Mouse (Mus musculus) c-Kit-positive CD71-positive TER-119-negative erythroid progenitor cells, embryonic 14.5 days (primary cell): ENCODE results near the gene Tmem87a.

ENCODE experiments used
- DNase-seq: peaks from one replicate; pipeline ENCODE4 v3.0.0-alpha.2; 2013; ENCODE audit warnings: low read depth

Gene Tmem87a

DNA sequence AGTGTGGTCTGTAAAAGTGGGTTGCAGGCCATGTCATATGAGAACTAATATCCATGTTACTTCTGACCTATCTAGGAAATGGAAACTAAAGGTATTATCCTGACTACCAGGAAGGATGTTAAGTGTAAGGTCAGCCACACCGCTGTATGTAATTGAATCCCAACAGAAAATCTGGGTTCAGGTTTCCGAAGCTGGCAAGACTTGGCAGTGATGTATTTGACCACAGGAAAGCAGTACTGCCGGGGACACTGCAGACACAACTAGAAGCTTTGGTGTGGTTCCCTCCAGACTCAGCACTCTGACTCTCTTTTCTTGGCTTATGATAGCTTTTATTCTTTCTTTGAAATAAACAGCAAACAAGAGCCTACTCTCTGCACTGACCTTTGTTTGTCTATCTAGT, 37.4 kb downstream of the Tmem87a start:
- no peak for DNase-seq

DNA sequence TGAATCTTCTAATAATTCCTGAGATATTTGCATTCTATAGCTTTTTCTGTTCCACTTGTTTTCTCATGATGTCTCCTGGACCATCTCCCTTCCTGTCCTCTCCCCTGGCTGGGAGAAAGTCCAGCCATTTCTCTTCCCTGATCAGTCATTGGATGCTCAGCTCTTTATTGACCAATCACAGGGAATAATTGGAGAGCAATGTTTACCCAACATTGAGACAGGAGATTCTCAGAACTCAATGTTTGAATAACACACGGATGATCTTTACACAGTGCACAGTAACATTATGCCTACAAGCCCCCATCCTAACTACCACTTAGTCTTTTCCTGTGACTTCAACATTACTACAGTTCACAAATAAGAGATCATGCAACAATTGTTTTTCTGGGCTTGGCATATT, 43.5 kb downstream of the Tmem87a start:
- DNase-seq, result no peak

DNA sequence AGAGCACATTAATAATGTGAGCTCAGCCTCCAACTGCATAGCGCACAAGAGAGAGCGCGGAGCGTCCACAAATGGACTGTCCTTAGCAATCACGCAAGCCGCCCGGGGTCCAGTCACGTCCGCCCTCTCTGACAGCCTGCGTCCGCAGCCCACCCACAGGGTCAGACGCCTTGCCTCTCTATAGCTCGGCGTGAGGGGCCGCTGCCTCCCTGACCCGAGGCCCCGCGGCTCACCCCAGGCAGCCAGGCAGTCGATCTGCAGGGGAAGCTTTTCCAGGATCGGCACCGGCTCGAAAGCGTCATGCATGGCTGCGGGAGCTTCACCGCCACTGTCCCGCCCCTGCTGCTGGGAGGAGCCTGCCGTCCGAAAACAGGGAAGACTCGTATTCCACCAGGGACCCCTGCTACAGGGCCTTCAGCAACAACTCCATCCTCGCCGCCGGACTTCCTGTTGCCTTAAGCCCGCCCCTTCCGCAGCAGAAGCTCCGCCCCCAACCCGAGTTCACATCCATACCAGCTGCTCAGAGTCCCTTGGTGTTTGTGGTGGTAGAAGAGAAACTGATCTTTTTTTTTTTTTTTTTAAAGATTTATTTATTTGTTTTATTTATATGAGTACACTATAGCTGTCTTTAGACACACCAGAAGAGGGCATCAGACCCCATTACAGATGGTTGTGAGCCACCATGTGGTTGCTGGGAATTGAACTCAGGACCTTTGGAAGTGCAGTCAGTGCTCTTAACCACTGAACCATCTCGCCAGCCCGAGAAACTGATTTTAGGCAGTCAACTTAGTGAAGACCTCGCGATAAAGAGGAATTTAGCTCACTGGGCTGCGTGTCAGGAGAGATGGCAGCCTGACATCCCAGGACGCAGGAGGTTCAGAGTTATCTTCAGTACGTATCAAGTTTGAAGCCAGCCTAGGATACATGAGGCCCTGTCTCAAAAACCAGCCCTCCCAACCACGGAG, 50.9 kb downstream of the Tmem87a start, which contains the start of gene Vps39:
Gene Vps39 (minus strand): TSS at position 456 of the 965 bp plus-strand sequence.
- DNase-seq, result peak; percentile 72

DNA sequence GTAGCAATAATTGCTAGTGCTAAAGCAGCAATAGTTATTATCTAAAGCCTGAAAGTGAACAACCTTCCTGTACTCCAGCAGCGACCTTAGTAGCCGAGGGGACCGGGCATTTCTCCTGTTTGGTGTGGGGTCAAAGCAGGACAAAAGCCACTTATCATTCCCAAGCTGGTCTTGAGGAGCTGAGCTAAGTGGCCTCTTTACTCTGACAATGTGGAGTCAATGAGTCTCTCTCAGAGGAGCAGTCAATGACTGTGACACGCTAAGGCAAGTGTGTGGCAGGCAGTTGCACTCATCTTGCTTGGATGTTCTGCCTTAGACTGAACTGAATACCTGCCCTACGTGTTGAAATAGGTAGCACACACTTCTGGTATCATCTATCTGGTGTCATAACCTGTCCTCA, 52.6 kb downstream of the Tmem87a start:
- no peak for DNase-seq

DNA sequence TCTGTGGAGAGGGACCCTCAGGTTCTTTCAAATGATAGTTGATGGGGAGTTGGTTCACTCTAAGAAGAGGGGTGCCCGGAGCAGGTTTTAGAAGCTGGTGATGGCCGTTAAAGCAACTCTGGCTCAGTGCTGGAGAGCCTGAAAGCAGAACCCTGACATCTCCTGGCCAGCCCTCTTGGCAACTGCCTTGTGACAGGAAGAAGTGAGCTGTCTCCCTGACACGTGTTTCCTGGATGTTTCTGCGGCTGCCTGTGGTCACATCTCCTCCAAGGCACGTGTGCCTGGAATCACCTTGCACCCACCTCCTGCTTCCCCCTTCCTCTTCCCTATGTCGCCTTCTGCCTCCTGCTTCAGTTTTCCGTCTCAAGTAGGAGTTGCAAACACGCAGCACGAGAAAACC, 55.8 kb downstream of the Tmem87a start:
- DNase-seq, result no peak

DNA sequence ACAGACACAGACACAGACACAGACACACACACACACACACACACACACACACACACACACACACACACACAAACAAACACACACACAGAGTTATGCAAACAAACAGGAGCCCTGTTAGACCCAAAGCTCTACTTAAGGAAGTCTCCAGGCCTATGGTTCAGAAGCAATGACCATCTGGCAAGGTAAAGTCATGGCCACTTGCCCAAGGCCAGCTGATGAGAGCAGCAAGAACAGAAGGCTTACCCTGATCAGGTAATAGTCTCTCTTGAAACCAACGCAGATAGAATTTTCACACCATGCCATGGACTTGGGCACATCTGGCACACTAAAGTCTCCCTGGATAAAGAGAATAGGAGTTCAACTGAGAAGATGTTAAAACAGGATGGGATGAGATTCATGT, 62.2 kb downstream of the Tmem87a start:
- DNase-seq, result no peak

DNA sequence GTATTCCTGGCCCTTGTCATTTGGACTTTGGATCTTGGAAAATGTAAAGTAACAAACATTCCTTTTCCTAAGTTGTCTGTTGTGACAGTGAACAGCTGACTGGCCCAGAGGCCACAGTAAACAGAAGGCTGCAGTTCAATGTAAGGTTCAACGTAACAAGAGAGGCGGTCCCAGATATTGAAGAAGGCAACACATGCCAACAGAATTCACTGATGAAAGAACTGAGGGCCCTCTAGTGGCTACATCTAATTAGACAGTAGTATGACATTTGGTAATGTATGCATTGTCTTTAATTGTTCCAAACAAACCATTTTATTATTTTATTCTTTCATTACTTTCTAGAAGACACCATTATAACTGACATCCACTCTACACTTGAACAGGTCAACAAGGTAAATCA, 66.0 kb downstream of the Tmem87a start:
- no peak for DNase-seq

DNA sequence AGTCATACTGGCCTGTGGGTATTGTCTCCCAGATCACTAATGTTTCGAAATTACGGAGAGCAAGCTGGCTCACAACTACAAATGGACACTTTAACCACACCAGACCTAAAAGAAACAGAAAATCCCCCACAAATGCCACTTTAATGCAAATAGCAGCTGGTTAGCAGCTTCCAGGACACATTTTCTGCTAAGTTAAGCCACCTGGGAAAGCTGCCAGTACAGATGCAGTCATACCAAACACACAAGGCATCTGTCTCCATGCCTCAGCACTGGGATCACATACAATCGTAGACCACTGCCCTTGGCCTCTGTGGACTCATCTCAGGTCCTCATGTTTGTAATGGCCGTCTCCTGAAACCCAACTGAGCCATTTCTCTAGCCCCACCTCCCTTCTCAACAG, 72.3 kb downstream of the Tmem87a start:
- no peak for DNase-seq

DNA sequence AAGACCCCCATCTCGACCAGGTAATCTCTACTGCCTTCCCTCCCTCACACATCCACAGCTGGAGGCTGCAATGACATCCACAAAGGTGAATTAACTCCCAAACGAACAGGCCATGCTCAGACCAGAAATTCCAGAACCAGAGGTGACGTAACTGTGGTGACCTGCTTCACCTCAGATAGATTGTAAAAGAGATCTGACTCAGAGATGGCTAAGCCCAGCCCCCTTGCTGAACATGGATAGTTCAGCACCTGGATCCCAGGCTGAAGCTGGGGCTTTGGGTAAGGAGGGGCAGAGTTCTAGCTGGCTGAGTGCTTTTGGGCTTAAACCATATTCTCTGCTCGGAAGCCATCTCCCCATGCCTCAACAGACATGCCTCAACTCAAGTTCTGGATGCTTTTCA, 88.8 kb downstream of the Tmem87a start:
- no peak for DNase-seq

DNA sequence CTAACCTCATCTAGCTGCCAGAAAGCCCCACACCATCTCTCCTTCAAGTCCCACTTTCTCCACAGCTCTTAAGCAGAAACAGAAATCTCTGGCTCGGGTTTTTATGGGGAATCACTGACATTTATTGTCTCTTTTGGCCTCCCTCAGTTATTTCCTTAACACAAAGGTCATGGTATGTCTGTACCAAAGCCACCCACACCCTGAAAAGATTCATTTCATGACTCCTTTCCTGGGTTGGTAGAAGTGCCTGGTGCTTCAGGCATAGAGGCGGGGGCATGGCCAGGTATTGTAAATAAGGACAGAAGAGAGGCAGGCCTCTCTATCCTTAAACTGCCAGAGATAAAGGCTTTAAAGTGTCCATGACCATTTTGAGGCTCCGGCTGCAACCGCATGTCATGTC, 89.4 kb downstream of the Tmem87a start:
- no peak for DNase-seq

DNA sequence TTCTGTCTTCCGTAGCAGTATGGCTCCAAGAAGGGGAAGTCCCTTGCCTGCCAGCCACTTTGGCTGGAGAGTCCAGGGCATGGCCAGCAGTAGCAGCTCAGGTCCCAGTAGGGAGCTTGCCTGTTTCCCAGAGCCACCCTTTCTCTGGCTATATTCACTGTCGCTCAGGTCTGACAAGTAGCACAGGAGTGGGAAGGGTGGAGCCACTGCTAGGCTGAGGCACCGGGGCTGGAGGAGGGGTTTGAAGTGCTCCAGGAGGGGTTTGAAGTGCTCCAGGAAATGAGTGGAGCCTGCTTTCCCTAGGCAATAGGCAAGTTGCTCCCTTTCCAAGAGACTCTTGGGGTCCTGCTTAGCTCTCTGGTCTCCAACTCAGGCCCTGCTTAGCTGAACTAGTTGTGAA, 89.9 kb downstream of the Tmem87a start, which contains the start of gene Pla2g4f:
Gene Pla2g4f (minus strand): TSS at position 190 of the 400 bp plus-strand sequence.
- no peak for DNase-seq

DNA sequence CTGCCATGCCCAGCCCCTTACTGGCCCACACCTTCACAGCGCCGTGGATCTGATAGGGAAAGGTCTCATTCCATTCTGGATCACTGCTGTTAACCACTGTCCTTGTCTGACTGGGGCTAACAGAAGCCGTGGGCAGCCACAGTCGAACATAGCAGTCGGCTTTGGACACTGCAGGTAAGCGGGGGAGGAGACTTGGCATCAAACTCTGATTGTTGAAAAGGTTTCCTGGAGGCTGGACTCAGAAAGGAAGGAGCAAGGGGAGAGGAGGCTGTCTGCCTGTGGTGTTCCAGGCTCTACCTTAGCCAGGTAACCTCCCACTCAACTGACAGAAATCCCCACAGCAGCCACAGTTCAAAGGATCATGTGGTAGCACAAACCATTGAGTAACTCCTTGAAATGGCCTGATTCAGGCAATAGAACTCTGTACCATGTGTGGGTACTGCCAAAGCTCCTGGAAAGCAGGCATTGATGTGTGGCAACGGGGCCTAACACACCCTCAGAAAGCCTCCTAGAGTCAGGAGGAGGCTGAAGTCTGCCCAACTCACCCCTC, 91.6 kb downstream of the Tmem87a start:
- no peak for DNase-seq
